Mouse (Mus musculus) E14TG2a.4 (cell line): ENCODE measurements around the gene Stac3.

ENCODE experiments used
- CTCF ChIP-seq: conservative IDR thresholded peaks from 2 replicates; pipeline ENCODE4 v1.5.1; 2014; ENCODE audit warnings: low read length
- POU5F1 ChIP-seq: IDR thresholded peaks from 2 replicates; pipeline ENCODE4 v1.6.1; 2014; ENCODE audit warnings: low read length, borderline replicate concordance

DNA sequence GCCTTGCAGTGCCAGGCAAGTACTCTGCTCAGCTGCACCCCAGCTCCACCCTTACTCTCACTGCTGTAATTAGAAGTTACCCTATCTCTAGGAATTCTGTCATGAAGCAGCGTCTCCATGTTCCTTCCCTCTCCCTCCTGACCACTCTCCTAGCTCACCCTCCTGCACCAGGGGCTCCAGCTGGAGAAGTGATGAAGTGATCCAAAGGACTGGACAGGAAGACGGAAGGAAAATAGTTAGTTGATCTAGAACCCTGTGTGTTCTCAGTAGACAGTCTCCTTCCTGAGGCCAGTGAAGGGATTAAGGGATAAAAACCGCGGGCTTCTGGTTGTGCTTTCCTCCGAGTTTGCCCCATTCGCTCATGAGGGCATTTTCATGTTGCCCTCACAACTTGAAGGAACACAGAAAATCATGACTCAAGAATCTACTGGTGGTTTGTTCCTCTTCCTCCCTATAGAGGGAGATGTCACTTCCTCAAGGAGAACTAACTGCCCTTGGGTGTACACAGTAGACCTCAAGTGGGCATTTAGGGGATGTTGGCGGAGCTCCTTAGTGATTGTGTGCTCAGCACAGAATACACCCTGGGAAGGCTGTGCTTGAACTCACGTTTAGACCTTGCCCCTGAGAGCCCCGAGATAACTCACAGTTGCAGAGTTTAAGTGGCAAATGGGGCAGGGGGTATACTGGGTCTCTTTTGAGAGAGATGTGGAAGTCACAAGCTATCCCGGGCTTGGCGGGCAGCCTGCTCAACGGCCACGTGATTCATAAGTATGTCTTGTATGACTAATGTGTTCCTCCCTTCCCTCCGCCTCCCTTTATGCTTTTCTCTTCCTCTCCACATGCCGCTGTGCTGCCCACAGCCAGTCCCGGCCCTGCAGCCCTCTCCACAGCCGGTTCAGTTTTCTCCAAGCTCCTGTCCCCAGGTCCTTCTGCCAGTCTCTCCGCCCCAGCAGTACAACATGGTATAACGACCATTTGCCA, 20.4 kb upstream of the Stac3 start:
- TF ChIP-seq CTCF: no peak; the same call in 1 of the 2 replicates
- TF ChIP-seq POU5F1: no peak
